Mouse (Mus musculus): ENCODE results near the gene Gfpt1. TPM values are rescaled to one million over a fixed set of nuclear protein-coding genes. Genes with fewer than 3 reads are reported as not detected.

The Gfpt1 gene
- total and polyA plus RNA-seq, 2 experiments from 2014 or later: 17.7 to 32.9 TPM

- ATAC-seq (no peak; the same call in 1 of the 2 replicates), DNase-seq (ENCODE audit: low spot score) (no peak)
- H3K27ac ChIP-seq: peak overlapping the region; percentile 89
- H3K9ac ChIP-seq (replicated peaks; ENCODE audit: low read length): no peak overlapping the region
- 11% methylated on average over 3 of the region's 3 CpGs for WGBS
- H3K9me3 ChIP-seq (ENCODE audit: low read length): no peaks in the 10 kb centered on the region
- H3K27me3 ChIP-seq (ENCODE audit: insufficient read depth, low read length): no peaks in the 10 kb centered on the region
- peaks cover 10% of the 10 kb centered on the region; the same call in 1 of the 2 replicates for H3K4me1 ChIP-seq (ENCODE audit: insufficient read depth, low read length)
- no peak overlapping the region for H3K4me3 ChIP-seq (ENCODE audit: low read length)
- H3K36me3 ChIP-seq (ENCODE audit: insufficient read depth, low read length): no peaks in the 10 kb centered on the region
- TF ChIP-seq CTCF (IDR thresholded peaks at IDR 0.05; ENCODE audit: low read depth): no peak
- no peak overlapping the region for H3K4me2 ChIP-seq (ENCODE audit: low read depth, low read length)
Measured at GRCm38 (mm10) chr6:87099261-87099660, 56.6 kb downstream of the Gfpt1 start.

- peak; percentile 88 for ATAC-seq
- no peaks in the 10 kb centered on the region for H3K27me3 ChIP-seq (ENCODE audit: insufficient read depth, low read length)
- H3K9me3 ChIP-seq (ENCODE audit: low read length): no peaks in the 10 kb centered on the region
- no peak overlapping the region for H3K4me2 ChIP-seq (ENCODE audit: low read depth, low read length)
- H3K4me1 ChIP-seq (ENCODE audit: insufficient read depth, low read length): peaks cover 10% of the 10 kb centered on the region; the same call in 1 of the 2 replicates
- 19% methylated on average over 7 of the region's 7 CpGs for WGBS
- no peak for TF ChIP-seq CTCF (IDR thresholded peaks at IDR 0.05; ENCODE audit: low read depth)
- peak overlapping the region; percentile 89 for H3K27ac ChIP-seq
- peak; percentile 84 for DNase-seq (ENCODE audit: low spot score)
- no peak overlapping the region for H3K4me3 ChIP-seq (ENCODE audit: low read length)
- no peak overlapping the region for H3K9ac ChIP-seq (replicated peaks; ENCODE audit: low read length)
- H3K36me3 ChIP-seq (ENCODE audit: insufficient read depth, low read length): no peaks in the 10 kb centered on the region
Measured at GRCm38 (mm10) chr6:87099671-87100296, 57.1 kb downstream of the Gfpt1 start.

GRCm38 (mm10) chr6:87100297-87101020 lies 57.8 kb downstream of the Gfpt1 start:
- WGBS: 77% methylated on average over 9 of the region's 9 CpGs
- no peak overlapping the region for H3K4me2 ChIP-seq (ENCODE audit: low read depth, low read length)
- no peak overlapping the region for H3K4me3 ChIP-seq (ENCODE audit: low read length)
- H3K9me3 ChIP-seq (ENCODE audit: low read length): no peaks in the 10 kb centered on the region
- DNase-seq (ENCODE audit: low spot score): peak; percentile 59
- ATAC-seq: peak; percentile 58
- no peaks in the 10 kb centered on the region for H3K36me3 ChIP-seq (ENCODE audit: insufficient read depth, low read length)
- peak overlapping the region; percentile 89 for H3K27ac ChIP-seq
- no peak overlapping the region for H3K9ac ChIP-seq (replicated peaks; ENCODE audit: low read length)
- H3K27me3 ChIP-seq (ENCODE audit: insufficient read depth, low read length): no peaks in the 10 kb centered on the region
- peaks cover 10% of the 10 kb centered on the region; the same call in 1 of the 2 replicates for H3K4me1 ChIP-seq (ENCODE audit: insufficient read depth, low read length)
- no peak for TF ChIP-seq CTCF (IDR thresholded peaks at IDR 0.05; ENCODE audit: low read depth)

GRCm38 (mm10) chr6:87101281-87101954 lies 58.8 kb downstream of the Gfpt1 start:
- Histone ChIP-seq H3K36me3 (ENCODE audit: insufficient read depth, low read length) (no peaks in the 10 kb centered on the region), H3K4me3 (ENCODE audit: low read length) (peak overlapping the region; percentile 29), H3K27ac (peak overlapping the region; percentile 89), H3K27me3 (ENCODE audit: insufficient read depth, low read length) (no peaks in the 10 kb centered on the region), H3K9me3 (ENCODE audit: low read length) (no peaks in the 10 kb centered on the region), H3K4me2 (ENCODE audit: low read depth, low read length) (peak overlapping the region; percentile 70), H3K4me1 (ENCODE audit: insufficient read depth, low read length) (peaks cover 10% of the 10 kb centered on the region; the same call in 1 of the 2 replicates), H3K9ac (replicated peaks; ENCODE audit: low read length) (peak overlapping the region; percentile 46)
- 10% methylated on average over 12 of the region's 12 CpGs for WGBS
- ATAC-seq (peak; percentile 71), DNase-seq (ENCODE audit: low spot score) (peak; percentile 93)
- TF ChIP-seq CTCF (IDR thresholded peaks at IDR 0.05; ENCODE audit: low read depth): peak; percentile 84

- Histone ChIP-seq H3K27ac (peak overlapping the region; percentile 70), H3K4me3 (ENCODE audit: low read length) (no peak overlapping the region), H3K4me1 (ENCODE audit: insufficient read depth, low read length) (peaks cover 10% of the 10 kb centered on the region; the same call in 1 of the 2 replicates), H3K4me2 (ENCODE audit: low read depth, low read length) (peak overlapping the region; percentile 70; the same call in 1 of the 2 replicates), H3K9ac (replicated peaks; ENCODE audit: low read length) (no peak overlapping the region), H3K36me3 (ENCODE audit: insufficient read depth, low read length) (no peaks in the 10 kb centered on the region), H3K27me3 (ENCODE audit: insufficient read depth, low read length) (no peaks in the 10 kb centered on the region), H3K9me3 (ENCODE audit: low read length) (no peaks in the 10 kb centered on the region)
- no peak for ATAC-seq
- no peak for TF ChIP-seq CTCF (IDR thresholded peaks at IDR 0.05; ENCODE audit: low read depth)
- peak; percentile 15 for DNase-seq (ENCODE audit: low spot score)
- WGBS: 22% methylated on average over 4 of the region's 4 CpGs
Measured at GRCm38 (mm10) chr6:87101955-87102353, 59.3 kb downstream of the Gfpt1 start.

GRCm38 (mm10) chr6:87102421-87102911 lies 59.8 kb downstream of the Gfpt1 start:
- Histone ChIP-seq H3K9me3 (ENCODE audit: low read length) (no peaks in the 10 kb centered on the region), H3K36me3 (ENCODE audit: insufficient read depth, low read length) (no peaks in the 10 kb centered on the region), H3K4me3 (ENCODE audit: low read length) (no peak overlapping the region), H3K27me3 (ENCODE audit: insufficient read depth, low read length) (no peaks in the 10 kb centered on the region), H3K9ac (replicated peaks; ENCODE audit: low read length) (no peak overlapping the region), H3K4me2 (ENCODE audit: low read depth, low read length) (no peak overlapping the region), H3K27ac (peak overlapping the region; percentile 70), H3K4me1 (ENCODE audit: insufficient read depth, low read length) (peaks cover 10% of the 10 kb centered on the region; the same call in 1 of the 2 replicates)
- DNase-seq (ENCODE audit: low spot score) (peak; percentile 59), ATAC-seq (peak; percentile 46; the same call in 1 of the 2 replicates)
- TF ChIP-seq CTCF (IDR thresholded peaks at IDR 0.05; ENCODE audit: low read depth): no peak
- WGBS: 19% methylated on average over 7 of the region's 7 CpGs

Measured in hindbrain, postnatal 0 days (tissue).